Mouse (Mus musculus) midbrain, embryonic 12.5 days (tissue): ENCODE data around the gene Cyp4f14. TPM values are rescaled to one million over a fixed set of nuclear protein-coding genes. Genes with fewer than 3 reads are reported as not detected.

ENCODE experiments used
- ATAC-seq: fragments of 200-750 bp; cut with Nextera tagmentation; 2 replicates; pipeline ENCODE4 v1.8.0; 2017; ENCODE audit warnings: low read depth, moderate TSS enrichment, moderate library complexity; ENCODE audit not compliant: low FRiP score
- H3K27ac ChIP-seq: fragments of 300-500 bp; sonication (generic); replicated peaks from 2 replicates; pipeline ENCODE4 v1.5.1; 2016; ENCODE audit warnings: mild to moderate bottlenecking
- H3K27me3 ChIP-seq: fragments of 300-500 bp; sonication (generic); 2 replicates; pipeline ENCODE4 v1.6.1; 2016; ENCODE audit warnings: mild to moderate bottlenecking
- H3K36me3 ChIP-seq: fragments of 300-500 bp; sonication (generic); 2 replicates; pipeline ENCODE4 v1.6.1; 2016
- H3K4me1 ChIP-seq: fragments of 300-500 bp; sonication (generic); 2 replicates; pipeline ENCODE4 v1.6.1; 2016
- H3K4me2 ChIP-seq: fragments of 300-500 bp; sonication (generic); replicated peaks from 2 replicates; pipeline ENCODE4 v1.6.1; 2016; ENCODE audit warnings: mild to moderate bottlenecking, moderate library complexity
- H3K4me3 ChIP-seq: fragments of 300-500 bp; sonication (generic); 2 replicates; pipeline ENCODE4 v1.5.1; 2016; ENCODE audit warnings: mild to moderate bottlenecking
- H3K9ac ChIP-seq: fragments of 300-500 bp; sonication (generic); replicated peaks from 2 replicates; pipeline ENCODE4 v1.6.1; 2016; ENCODE audit warnings: mild to moderate bottlenecking, moderate library complexity
- H3K9me3 ChIP-seq: fragments of 300-500 bp; sonication (generic); 2 replicates; pipeline ENCODE4 v1.6.1; 2016; ENCODE audit warnings: mild to moderate bottlenecking
- whole genome bisulfite sequencing: fragments of 180-500 bp; shearing (Covaris S2); methylation state at CpG from one replicate; pipeline ENCODE4 v1.1.7; 2016; 5-methylcytosine and 5-hydroxymethylcytosine counted together
- polyA plus RNA-seq: library from polyadenylated mRNA; unstranded; fragments of >200 nt; fragmentation: Nextera tagmentation; extraction: Ambion mirVana; gene quantifications from 2 replicates; pipeline ENCODE4 v1.2.1, GENCODE M21; 2016

Gene Cyp4f14
- polyA plus RNA-seq: not detected in 2 replicates

GRCm38 (mm10) chr17:32917131-32917530, at the start of gene Cyp4f14:
Gene Cyp4f14, minus strand, starts transcription at chr17:32917342.
- no peak within 1 kb of the TSS for H3K4me2 ChIP-seq
- H3K27ac ChIP-seq: no peak within 1 kb of the TSS
- H3K27me3 ChIP-seq: peaks cover 22% of the 10 kb centered on the region
- no peaks in the 10 kb centered on the region for H3K4me1 ChIP-seq
- H3K9ac ChIP-seq: no peak within 1 kb of the TSS
- ATAC-seq: no peak
- H3K4me3 ChIP-seq: no peak within 1 kb of the TSS
- no peaks in the 10 kb centered on the region for H3K36me3 ChIP-seq
- H3K9me3 ChIP-seq: no peaks in the 10 kb centered on the region; the same call in 1 of the 2 replicates
- WGBS: 84% methylated on average over 2 of the region's 2 CpGs

DNA sequence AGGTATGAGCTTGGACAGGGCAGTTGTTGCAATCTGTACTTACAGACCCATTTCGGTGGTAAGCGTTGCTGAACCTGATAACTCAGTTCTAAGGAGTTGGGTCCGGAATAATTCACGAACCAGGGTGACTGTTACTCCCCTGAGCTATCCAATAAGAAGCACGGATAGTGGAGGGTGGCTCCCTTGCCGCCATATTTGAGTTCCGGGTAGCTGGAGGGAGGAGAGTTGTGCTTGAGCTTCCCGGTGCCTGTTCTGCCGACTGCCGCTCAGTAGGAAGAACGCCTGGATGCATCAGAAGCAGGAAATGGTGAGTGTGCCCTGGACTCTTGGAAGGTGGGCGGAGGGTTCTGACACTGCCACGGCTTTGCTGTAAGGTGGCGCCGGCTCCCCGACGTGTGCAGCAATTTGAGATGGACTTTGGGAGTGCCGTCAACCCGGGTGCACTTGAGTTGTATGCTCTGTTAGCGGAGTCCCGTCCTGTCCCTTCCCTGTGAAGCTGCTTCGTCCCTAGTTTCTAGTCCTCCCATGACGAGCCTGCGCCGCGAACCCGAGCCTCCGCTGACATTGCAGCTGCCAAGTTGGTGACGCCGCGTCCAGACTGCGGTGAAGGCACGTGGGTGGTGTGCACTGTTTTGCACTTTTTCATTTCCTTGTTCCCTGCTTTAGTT, 48.6 kb upstream of the Cyp4f14 start, which contains the start of gene Zfp472:
Gene Zfp472, plus strand, starts transcription at position 192 of the 668 bp plus-strand sequence.
- Histone ChIP-seq H3K4me3 (peak within 1 kb of the TSS; percentile 86), H3K4me2 (peak within 1 kb of the TSS; percentile 84), H3K36me3 (no peaks in the 10 kb centered on the region), H3K4me1 (peaks cover 21% of the 10 kb centered on the region), H3K9me3 (no peaks in the 10 kb centered on the region), H3K27ac (peak within 1 kb of the TSS; percentile 80), H3K9ac (peak within 1 kb of the TSS; percentile 72), H3K27me3 (no peaks in the 10 kb centered on the region)
- WGBS: under 1% methylated on average over 33 of the region's 33 CpGs
- peak; percentile 99 for ATAC-seq

- Histone ChIP-seq H3K27me3 (no peaks in the 10 kb centered on the region), H3K9me3 (no peaks in the 10 kb centered on the region), H3K4me2 (peak overlapping the region; percentile 84), H3K4me3 (peak overlapping the region; percentile 86), H3K27ac (no peak overlapping the region; the same call in 1 of the 2 replicates), H3K4me1 (peaks cover 21% of the 10 kb centered on the region), H3K9ac (peak overlapping the region; percentile 72), H3K36me3 (no peaks in the 10 kb centered on the region)
- ATAC-seq: peak; percentile 70; the same call in 1 of the 2 replicates
- 1% methylated on average over 14 of the region's 14 CpGs for WGBS
These were observed 48.1 kb upstream of the Cyp4f14 start for GRCm38 (mm10) chr17:32965253-32965622.

DNA sequence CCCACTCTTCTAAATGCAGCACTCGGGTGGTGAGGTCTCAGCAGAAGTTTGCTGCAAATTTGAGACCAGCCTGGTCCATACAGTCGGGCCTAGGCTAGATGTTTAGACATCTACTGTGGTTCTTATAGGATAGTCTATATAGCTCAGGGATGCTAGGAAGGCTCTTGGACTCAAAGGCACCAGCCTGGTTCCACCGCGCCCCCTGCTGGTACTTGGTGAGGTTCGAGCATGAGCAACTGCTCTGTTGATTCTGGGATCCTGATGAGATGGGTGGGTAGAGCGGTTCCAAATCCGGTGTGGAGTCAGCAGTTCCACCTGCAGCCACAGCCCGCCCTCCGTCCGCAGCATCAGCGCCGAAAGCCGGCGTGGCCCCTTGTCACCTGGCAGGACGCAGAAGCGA, 34.3 kb upstream of the Cyp4f14 start:
- H3K9me3 ChIP-seq: no peaks in the 10 kb centered on the region
- no peak for ATAC-seq
- H3K4me1 ChIP-seq: no peaks in the 10 kb centered on the region
- H3K4me2 ChIP-seq: no peak overlapping the region
- no peaks in the 10 kb centered on the region; the same call in 1 of the 2 replicates for H3K27me3 ChIP-seq
- H3K36me3 ChIP-seq: no peaks in the 10 kb centered on the region
- H3K27ac ChIP-seq: no peak overlapping the region
- no peak overlapping the region for H3K9ac ChIP-seq
- no peak overlapping the region for H3K4me3 ChIP-seq
- 30% methylated on average over 16 of the region's 16 CpGs for WGBS

GRCm38 (mm10) chr17:32951006-32951405, 33.9 kb upstream of the Cyp4f14 start:
- Histone ChIP-seq H3K4me1 (no peaks in the 10 kb centered on the region), H3K9ac (no peak overlapping the region), H3K27me3 (no peaks in the 10 kb centered on the region; the same call in 1 of the 2 replicates), H3K27ac (no peak overlapping the region), H3K4me3 (no peak overlapping the region), H3K9me3 (no peaks in the 10 kb centered on the region), H3K36me3 (no peaks in the 10 kb centered on the region), H3K4me2 (no peak overlapping the region)
- no peak for ATAC-seq
- WGBS: 81% methylated on average over 11 of the region's 11 CpGs

DNA sequence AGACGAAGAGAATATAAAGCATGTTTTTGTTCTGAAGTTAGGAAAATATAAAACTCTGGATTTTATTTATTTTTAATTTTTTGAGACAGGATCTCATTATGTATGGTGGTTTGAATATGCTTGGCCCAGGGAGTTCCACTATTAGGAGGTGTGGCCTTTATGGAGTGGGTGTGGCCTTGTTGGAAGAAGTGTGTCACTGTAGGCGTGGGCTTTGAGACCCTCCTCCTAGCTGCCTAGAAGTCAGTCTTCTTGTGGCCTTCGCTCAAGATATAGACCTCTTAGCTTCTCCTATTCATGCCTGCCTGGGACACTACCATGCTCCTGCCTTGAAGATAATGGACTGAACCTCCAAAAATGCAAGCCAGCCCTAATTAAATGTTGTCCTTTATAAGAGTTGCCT, 33.0 kb upstream of the Cyp4f14 start:
- Histone ChIP-seq H3K36me3 (no peaks in the 10 kb centered on the region), H3K9ac (no peak overlapping the region), H3K4me3 (no peak overlapping the region), H3K27me3 (no peaks in the 10 kb centered on the region; the same call in 1 of the 2 replicates), H3K4me2 (no peak overlapping the region), H3K27ac (no peak overlapping the region), H3K9me3 (no peaks in the 10 kb centered on the region), H3K4me1 (no peaks in the 10 kb centered on the region)
- no peak for ATAC-seq
- WGBS: 93% methylated on average over 3 of the region's 3 CpGs

DNA sequence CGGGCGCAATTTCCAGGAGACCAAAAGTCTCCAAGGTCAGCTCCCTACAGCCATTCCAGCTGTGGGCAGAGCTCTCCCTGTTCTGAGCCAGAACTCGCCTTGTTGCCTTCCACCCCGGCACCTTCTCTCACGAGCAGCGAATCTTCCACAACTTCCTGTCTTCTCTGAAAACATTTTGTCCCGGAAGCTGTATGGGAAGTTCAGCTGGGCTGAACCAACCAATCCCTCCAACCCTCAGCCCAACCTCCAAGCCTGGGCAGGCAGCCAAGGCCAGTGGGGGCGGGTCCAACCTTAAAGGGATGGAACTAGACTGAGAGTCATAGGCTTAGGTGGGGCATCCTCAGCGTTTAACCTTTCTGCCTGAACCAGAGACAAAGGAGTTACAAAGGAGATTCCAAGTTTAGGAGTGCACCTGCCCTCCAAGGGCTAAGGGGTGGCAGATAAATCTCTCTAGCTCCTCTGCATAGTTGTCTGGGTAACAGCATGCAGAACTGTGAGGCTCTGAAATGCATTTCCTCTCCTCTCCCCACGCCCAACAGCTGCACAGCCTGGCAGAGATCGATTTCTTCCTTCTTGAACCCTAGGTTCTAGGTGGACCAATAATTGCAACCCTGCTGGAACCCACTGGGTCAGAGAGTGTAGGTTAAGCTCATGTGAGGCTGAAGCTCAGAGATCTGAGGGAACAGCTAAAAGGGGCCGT, 30.2 kb upstream of the Cyp4f14 start, which contains the start of gene Cyp4f13:
Gene Cyp4f13, minus strand, starts transcription at position 188 of the 700 bp plus-strand sequence.
- Histone ChIP-seq H3K36me3 (no peaks in the 10 kb centered on the region), H3K9ac (no peak within 1 kb of the TSS), H3K4me3 (peak within 1 kb of the TSS; percentile 33), H3K27ac (no peak within 1 kb of the TSS), H3K27me3 (no peaks in the 10 kb centered on the region; the same call in 1 of the 2 replicates), H3K9me3 (no peaks in the 10 kb centered on the region), H3K4me2 (peak within 1 kb of the TSS; percentile 39), H3K4me1 (no peaks in the 10 kb centered on the region)
- 46% methylated on average over 12 of the region's 12 CpGs for WGBS
- ATAC-seq: 0 out of 2 replicates have a peak, but pooled peaks have one; percentile 44

DNA sequence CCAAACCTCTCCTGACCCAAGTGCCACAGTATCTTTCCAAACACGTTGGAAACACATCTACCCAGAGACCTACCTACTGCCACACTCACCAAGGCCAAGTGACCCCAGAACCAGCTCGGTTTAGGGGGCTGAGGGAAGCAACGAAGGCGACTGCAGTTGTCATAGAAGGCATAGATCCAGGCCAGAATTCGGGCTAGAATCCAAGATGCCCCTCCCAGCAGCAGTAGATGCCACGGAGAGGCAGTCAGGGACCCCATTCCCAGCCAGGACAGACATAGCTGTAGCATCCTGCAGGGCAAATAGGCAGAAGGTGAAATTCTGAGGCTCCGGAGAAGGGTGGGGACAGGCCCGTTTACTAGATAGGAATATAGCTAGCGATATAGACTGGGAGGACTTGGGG, 29.6 kb upstream of the Cyp4f14 start:
- H3K4me3 ChIP-seq: peak overlapping the region; percentile 33
- ATAC-seq: no peak
- no peak overlapping the region for H3K27ac ChIP-seq
- no peaks in the 10 kb centered on the region for H3K36me3 ChIP-seq
- no peak overlapping the region for H3K9ac ChIP-seq
- peak overlapping the region; percentile 39 for H3K4me2 ChIP-seq
- no peaks in the 10 kb centered on the region for H3K4me1 ChIP-seq
- H3K9me3 ChIP-seq: no peaks in the 10 kb centered on the region
- 72% methylated on average over 9 of the region's 9 CpGs for WGBS
- no peaks in the 10 kb centered on the region; the same call in 1 of the 2 replicates for H3K27me3 ChIP-seq

DNA sequence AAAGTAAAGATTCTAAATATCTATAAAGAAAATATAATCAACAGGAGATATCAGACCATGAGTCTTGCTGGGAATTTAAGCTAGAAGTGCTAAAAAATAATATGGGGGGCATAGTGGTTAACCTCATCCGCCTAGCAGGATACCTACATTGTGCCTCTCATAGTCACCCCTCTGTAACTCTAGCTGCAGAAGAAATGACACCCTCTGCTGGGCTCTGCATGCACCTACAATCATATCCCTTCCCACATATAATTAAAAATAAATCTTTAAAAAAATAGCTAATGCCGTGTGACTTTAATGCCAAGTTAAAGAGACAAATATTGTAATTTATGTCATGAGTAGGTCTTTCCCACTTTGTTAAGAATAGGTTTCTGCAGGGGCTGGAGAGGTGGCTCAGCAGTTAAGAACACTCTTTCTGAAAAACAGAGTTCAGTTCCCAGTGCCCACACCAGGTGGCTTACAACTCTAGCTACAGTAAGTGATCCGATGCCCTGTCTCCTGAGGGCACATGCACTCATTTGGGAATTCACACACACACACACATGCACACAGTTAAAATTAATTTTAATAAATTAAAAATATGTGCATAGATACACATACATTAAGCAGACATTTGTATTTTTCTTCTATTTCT, 27.4 kb upstream of the Cyp4f14 start:
- Histone ChIP-seq H3K9ac (no peak overlapping the region), H3K4me1 (no peaks in the 10 kb centered on the region), H3K27ac (no peak overlapping the region), H3K4me3 (no peak overlapping the region), H3K4me2 (no peak overlapping the region), H3K27me3 (no peaks in the 10 kb centered on the region; the same call in 1 of the 2 replicates), H3K9me3 (no peaks in the 10 kb centered on the region), H3K36me3 (no peaks in the 10 kb centered on the region)
- ATAC-seq: no peak
- 75% methylated on average over 3 of the region's 3 CpGs for WGBS

- WGBS: 90% methylated on average over 3 of the region's 3 CpGs
- no peak overlapping the region for H3K4me2 ChIP-seq
- no peak overlapping the region for H3K9ac ChIP-seq
- no peak overlapping the region for H3K4me3 ChIP-seq
- no peaks in the 10 kb centered on the region for H3K36me3 ChIP-seq
- no peaks in the 10 kb centered on the region for H3K9me3 ChIP-seq
- no peak for ATAC-seq
- H3K4me1 ChIP-seq: no peaks in the 10 kb centered on the region
- no peaks in the 10 kb centered on the region; the same call in 1 of the 2 replicates for H3K27me3 ChIP-seq
- no peak overlapping the region for H3K27ac ChIP-seq
These were observed 26.5 kb upstream of the Cyp4f14 start for GRCm38 (mm10) chr17:32943661-32944060.

DNA sequence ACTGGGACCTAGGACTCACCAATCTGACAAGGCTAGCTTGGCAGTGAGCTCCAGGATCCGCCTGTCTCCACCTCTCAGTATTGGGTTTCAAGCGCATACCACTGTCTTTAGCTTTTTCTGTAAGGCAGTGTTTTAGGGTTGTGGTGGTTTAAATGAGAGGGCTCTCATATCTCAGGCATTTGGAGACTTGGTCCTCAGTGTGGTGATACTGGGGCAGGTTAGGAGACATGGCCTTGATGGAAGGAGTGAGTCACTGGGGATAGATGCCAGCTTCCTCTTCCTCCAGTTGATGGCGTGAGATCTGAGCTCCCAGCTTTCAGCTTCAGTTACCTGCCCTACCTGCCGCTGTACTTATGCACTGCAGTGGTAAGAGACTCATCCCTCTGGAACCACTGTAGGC, 22.7 kb upstream of the Cyp4f14 start:
- WGBS: 76% methylated on average over 4 of the region's 4 CpGs
- Histone ChIP-seq H3K27ac (no peak overlapping the region), H3K27me3 (no peaks in the 10 kb centered on the region; the same call in 1 of the 2 replicates), H3K9me3 (no peaks in the 10 kb centered on the region), H3K4me1 (no peaks in the 10 kb centered on the region), H3K36me3 (no peaks in the 10 kb centered on the region), H3K4me3 (no peak overlapping the region), H3K4me2 (no peak overlapping the region), H3K9ac (no peak overlapping the region)
- no peak for ATAC-seq

- no peak overlapping the region for H3K4me3 ChIP-seq
- H3K4me1 ChIP-seq: 0 out of 2 replicates have a peak, but pooled peaks cover 5% of the 10 kb centered on the region
- no peak overlapping the region for H3K4me2 ChIP-seq
- H3K27me3 ChIP-seq: peaks cover 27% of the 10 kb centered on the region
- no peaks in the 10 kb centered on the region for H3K36me3 ChIP-seq
- 82% methylated on average over 5 of the region's 5 CpGs for WGBS
- H3K9ac ChIP-seq: no peak overlapping the region
- no peaks in the 10 kb centered on the region for H3K9me3 ChIP-seq
- H3K27ac ChIP-seq: no peak overlapping the region
- ATAC-seq: no peak
These were observed 10.7 kb upstream of the Cyp4f14 start for GRCm38 (mm10) chr17:32927803-32928202.
